Mouse (Mus musculus) cerebellum, postnatal 25 days (tissue): ENCODE results near the gene P2rx4.

ENCODE experiments used
- DNase-seq, 2 experiments: peaks; one replicate each; pipeline ENCODE4 v3.0.0; 2021; ENCODE audit warnings: mixed read lengths in 2 of 2

Gene P2rx4

GRCm38 (mm10) chr5:122704571-122704970 is 2.8 kb upstream of the P2rx4 start:
- DNase-seq = no peak

GRCm38 (mm10) chr5:122705174-122705573 is 2.2 kb upstream of the P2rx4 start:
- DNase-seq = no peak

DNA sequence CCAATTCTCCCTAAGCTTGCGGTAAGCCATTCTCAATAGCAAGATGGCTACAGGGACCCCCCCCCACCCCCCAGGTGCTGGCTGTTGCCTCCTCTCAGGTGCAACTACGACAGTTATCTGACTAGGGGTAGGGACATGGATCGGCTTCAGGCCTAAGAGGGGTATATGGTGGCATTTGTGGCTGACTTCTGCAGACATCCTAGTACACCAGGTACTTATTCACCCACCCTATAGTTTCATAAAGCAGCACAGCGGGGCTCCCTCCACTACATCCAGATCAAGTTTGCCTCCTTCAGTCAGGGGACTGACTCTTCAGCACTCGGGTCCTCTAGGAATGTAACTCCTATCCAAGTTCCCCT is 448 bp upstream of the P2rx4 start:
- DNase-seq = no peak

GRCm38 (mm10) chr5:122708819-122709218 is 1.5 kb downstream of the P2rx4 start:
- DNase-seq = no peak

DNA sequence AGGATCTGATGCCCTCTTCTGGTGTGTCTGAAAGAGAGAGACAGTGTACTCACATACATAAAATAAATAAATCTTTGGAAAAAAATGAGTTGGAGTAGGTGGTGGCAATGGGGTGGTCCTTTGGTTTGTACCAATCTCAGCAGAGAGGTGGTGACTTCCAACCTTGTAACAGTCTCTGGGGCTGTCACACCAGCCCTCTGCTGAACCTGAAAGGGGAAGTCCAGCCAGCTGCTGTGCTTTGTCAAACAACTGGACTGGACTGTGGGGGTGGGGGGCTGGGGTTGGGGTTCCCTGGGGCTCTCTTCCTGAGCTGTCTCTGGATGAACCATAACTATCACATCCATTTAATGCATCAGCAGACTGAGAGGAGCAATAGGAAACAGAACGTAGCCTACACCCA is 8.4 kb downstream of the P2rx4 start:
- DNase-seq = no peak

- no peak for DNase-seq
These were observed 9.4 kb downstream of the P2rx4 start for GRCm38 (mm10) chr5:122716793-122717192.

DNA sequence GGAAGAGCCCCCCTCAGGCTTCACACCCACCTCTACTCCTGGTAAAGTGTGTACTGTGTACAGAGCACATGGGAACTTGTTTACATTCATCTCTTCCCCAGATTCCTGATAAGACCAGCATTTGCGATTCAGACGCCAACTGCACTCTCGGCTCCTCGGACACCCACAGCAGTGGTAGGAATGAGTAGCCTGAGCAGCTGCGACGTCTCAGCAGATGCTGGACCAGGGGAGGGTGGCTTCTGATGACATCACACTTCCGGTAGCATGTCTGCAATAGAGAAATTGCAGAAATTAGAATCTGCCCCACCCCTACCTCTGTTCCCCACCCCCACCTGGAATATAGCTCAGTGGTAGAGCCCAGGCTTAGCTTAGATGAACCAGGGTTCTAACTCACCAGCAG is 11.1 kb downstream of the P2rx4 start:
- DNase-seq = no peak

DNA sequence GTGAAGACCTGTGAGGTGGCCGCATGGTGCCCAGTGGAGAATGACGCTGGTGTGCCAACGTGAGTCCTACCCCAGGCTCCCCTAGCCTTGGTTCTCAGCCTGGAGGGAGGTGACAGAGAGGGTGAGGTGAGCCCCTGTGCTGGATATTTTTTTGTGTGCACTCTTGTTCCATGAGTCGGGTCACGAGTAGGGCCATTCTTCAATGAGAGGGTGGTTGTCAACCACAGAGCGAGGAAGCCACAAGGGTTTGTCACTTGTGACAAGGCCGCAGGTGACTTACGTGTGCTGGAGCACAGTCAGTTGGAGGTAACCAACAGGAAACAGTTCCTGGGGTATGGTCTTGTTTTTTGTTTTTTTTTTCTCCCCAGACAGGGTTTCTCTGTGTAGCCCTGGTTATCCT is 11.8 kb downstream of the P2rx4 start:
- DNase-seq = no peak

GRCm38 (mm10) chr5:122725453-122725852 is 18.1 kb downstream of the P2rx4 start:
- no peak for DNase-seq

DNA sequence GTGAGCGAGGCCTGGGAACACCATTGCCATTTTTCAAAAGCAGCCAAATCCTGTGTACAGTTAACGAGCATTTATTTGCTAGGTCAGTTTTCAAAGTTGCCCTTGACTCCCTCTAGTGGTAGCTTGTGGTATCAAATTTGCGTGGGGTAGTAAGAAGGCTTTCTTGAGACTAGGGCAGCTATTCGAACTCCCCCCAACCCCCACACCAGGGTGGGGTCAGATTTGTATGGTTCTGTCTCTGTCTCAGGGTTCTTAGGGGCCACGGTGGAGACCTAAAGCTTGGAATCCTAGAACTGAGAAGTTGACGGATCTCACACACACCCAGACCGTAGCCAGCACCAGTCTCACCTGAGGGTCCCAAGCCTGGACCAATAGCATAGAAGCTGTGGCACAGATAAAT is 18.7 kb downstream of the P2rx4 start:
- peak; percentile 74 to 85 for DNase-seq

DNA sequence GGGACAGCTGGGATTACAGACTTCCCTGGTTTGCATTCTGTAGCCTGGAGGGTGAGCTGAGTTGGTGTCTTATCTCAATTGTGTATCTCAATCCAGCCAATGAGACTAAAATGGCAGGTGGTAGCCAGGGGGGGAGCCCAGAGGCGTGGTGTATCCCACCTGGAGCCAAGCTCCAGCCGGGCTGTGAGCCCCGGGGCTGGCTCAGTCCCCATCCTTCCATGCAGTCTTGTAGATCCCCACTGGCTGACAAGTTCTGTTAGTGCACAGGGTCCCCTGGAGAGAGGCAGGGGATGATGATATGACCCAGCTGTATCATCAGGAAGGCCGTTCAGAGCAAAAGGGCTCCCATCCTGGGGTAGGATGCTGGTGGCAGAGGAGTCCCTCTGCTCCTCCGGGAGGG is 19.3 kb downstream of the P2rx4 start:
- peak; percentile 33 to 37 for DNase-seq

DNA sequence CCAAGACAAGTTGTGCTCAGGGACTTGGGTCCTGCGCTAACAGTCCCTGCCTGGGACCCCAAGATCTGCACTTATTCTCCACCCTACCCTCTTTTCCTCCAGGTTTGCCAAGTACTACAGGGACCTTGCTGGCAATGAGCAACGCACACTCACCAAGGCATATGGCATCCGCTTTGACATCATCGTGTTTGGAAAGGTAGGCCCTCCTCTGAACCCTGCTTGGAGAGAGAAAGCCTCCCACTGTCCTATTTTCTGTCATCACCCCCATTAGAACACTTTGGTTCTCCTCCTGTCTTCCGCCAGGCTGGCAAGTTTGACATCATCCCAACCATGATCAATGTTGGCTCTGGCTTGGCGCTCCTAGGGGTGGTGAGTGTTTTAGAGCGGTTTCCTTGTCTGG is 19.8 kb downstream of the P2rx4 start:
- peak in 1 of 2 experiments; percentile 55 for DNase-seq

- no peak for DNase-seq
These were observed 23.4 kb downstream of the P2rx4 start for GRCm38 (mm10) chr5:122730776-122731175.

DNA sequence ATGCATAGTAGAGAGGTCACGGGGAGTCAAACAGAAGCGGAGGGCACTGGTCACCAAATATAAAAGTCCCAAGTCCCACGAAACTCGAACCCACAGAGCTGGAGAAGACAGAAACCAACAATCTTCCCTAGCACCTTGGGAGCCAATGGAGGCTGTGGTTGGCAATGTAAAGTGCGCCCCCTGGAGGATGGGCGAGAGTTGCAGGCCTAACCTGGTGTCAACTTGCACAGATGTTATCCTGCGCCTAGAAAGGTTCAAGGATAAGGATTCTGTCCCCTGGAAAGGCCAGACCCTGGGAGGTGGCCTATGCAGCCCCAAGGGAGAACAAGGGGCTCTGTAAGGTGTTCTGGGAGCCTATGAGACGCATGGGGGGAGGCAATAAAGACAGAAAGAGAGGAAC is 24.0 kb downstream of the P2rx4 start:
- DNase-seq = peak; percentile 61 to 74

GRCm38 (mm10) chr5:122731991-122732673 is 24.8 kb downstream of the P2rx4 start:
- no peak for DNase-seq

DNA sequence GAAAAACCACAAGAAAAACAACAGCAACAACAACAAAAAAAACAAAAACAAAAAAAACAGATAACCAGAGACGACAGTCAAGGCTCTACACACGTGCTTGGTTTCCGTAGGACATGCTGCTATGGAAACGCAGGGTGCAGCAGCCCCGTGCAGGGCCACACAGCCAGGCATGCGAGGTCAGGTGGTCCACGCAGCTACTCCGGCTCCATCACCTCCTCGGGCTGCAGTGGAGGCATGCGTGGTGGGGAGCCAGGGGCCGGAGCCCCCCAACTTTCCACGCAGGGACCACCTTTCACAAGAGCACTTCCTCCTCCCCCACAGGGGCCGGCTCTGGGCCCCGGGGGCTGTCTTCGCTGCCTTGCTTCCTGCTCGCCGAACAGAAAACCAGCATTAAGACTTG is 26.5 kb downstream of the P2rx4 start:
- DNase-seq = no peak

- no peak for DNase-seq
These were observed 28.5 kb downstream of the P2rx4 start for GRCm38 (mm10) chr5:122735853-122736252.

DNA sequence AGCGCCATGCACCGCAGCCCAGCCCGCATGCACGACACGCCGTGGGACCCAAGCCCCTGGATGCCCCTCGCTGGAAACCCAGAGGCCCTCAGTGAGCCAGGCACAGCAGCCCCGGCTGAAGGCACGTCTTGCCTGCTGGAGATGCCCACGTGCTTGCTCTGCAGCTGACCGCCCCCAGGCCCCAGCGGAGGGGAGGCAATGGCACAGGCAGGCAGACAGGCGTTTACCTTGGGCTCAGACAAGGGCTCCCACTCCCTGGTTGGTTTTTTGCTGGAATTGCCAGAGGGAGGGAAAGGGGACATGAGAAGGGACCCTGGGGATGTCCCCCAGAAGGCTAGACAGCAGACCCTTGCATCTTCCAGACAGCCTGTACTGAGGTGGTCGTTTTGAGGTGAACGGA is 29.4 kb downstream of the P2rx4 start:
- DNase-seq = no peak

DNA sequence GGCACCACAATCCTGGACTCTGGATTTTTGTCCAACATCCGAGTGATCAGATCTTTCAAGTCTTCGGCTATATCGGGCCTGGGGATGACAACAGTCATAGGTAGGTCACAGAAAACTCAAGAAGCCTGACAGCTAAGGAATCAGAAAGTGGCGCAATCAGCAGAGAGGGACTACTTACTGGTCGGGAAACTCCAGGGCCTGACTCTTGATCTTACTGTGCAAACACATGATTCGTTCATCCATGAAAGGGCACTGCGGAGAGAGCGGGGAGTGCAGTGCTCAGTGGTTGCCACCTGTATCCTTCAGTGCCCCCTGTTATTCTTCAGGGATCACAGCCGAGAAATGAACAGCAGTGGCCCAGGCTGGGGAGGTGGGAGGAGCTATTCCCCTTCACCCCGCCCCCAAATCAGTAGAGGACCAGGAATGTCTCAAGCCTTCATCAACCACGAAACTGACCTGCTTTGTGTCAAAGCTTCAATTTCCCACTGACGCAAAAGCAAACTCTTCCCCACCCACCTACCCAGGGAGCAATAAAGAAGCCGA is 36.6 kb downstream of the P2rx4 start:
- DNase-seq = no peak

GRCm38 (mm10) chr5:122747950-122748349 is 40.6 kb downstream of the P2rx4 start:
- no peak for DNase-seq

DNA sequence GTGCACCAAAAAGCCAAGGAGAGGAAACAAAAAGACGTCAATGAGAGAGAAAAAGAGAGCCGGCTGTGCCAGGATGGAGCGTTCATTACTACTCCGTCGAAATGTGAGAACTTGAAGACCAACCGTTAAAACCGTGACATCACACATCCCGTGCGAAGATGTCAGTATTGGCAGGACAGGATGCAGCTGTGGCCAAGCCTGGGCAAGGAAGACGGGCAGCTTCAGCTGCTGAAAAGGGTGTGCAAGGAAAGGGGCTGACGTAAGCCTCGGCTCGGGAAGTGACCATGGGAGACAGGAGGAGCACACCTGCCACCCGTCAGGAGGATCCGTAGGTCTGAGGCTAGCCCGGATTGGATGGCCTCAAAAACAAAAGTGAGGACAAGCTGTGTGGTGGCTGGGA is 47.1 kb downstream of the P2rx4 start:
- DNase-seq = no peak

DNA sequence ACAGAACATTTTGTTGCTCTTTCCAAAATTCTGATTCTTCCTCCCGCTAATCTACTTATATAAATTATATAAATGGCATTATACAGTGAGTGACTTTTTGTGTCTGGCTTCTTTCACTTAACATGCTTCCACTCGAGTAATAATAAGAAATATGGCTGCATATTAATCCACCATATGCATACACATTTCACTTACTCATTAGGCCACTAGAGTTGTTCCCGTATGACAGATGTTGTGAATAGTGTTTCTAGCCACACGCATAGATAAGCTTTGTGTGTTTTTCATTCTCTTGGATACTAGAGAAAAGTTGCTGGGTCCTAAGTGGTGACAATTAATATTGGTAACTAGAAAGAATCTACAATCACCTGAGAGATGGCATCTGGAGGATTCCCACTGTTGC is 48.3 kb downstream of the P2rx4 start:
- no peak for DNase-seq

- no peak for DNase-seq
These were observed 48.8 kb downstream of the P2rx4 start for GRCm38 (mm10) chr5:122756144-122756543.

- DNase-seq = peak; percentile 87 to 88
These were observed 49.3 kb downstream of the P2rx4 start for GRCm38 (mm10) chr5:122756680-122757079.
